Mouse (Mus musculus) G1E (cell line): ENCODE measurements around the gene Ube2v1.

ENCODE experiments used
- CTCF ChIP-seq: IDR thresholded peaks from 2 replicates; pipeline ENCODE4 v1.5.1; 2012; ENCODE audit warnings: low read depth, low read length, inconsistent platforms, mixed read lengths
- GATA1 ChIP-seq: IDR thresholded peaks from 2 replicates; pipeline ENCODE4 v1.6.1; 2012; ENCODE audit warnings: borderline replicate concordance, low read length, inconsistent platforms, mixed read lengths

- TF ChIP-seq CTCF (no peak), GATA1 (no peak)
Observed at GRCm38 (mm10) chr2:167631181-167631590, 709 bp downstream of the Ube2v1 start.
